Mouse (Mus musculus) left cerebral cortex, adult 18-20 months (tissue): ENCODE results near the gene Aplp2. TPM values are rescaled to one million over a fixed set of nuclear protein-coding genes. Genes with fewer than 3 reads are reported as not detected.
A peak's percentile ranks its signal among the peaks of the same experiment; 100 is the strongest.

Experiments used
- DNase-seq, 2 experiments: peaks; one replicate each; pipeline ENCODE4 v3.0.0; 2021 to 2022; ENCODE audit warnings: low spot score in 2 of 2, mixed read lengths in 1 of 2
- long read RNA-seq, 2 experiments: library from polyadenylated mRNA; stranded (forward); transcript quantifications; one replicate each; pipeline ENCODE4 v2.0.0; 2021
- total RNA-seq, 2 experiments: library from RNA; stranded (reverse); gene quantifications; 2 replicates each; pipeline ENCODE4 v1.2.3; 2021

The Aplp2 gene
- total RNA-seq: 100 to 1,000 TPM; 590 to 591 TPM
- long read RNA-seq, experiment 1, transcript Aplp2-202 (17 exons, 3,504 nt): major isoform, 52 of 586 reads
- long read RNA-seq, experiment 1, transcript Aplp2-201 (17 exons, 3,634 nt): major isoform, 52 of 586 reads
- long read RNA-seq, experiment 1, transcript Aplp2-209 (16 exons, 3,462 nt): minor isoform, 13 of 586 reads
- long read RNA-seq, experiment 1, transcript Aplp2-207 (4 exons, 1,877 nt): minor isoform, 10 of 586 reads
- long read RNA-seq, experiment 1, partial matches to known transcripts: 53 of 586 reads
- long read RNA-seq, experiment 1, other reads (novel, unspliced or antisense): 406 of 586 reads
- long read RNA-seq, experiment 2, transcript Aplp2-202 (17 exons, 3,504 nt): minor isoform, 28 of 400 reads
- long read RNA-seq, experiment 2, transcript Aplp2-201 (17 exons, 3,634 nt): major isoform, 31 of 400 reads
- long read RNA-seq, experiment 2, transcript Aplp2-207 (4 exons, 1,877 nt): minor isoform, 5 of 400 reads
- long read RNA-seq, experiment 2, transcript Aplp2-209 (16 exons, 3,462 nt): minor isoform, 21 of 400 reads
- long read RNA-seq, experiment 2, partial matches to known transcripts: 24 of 400 reads
- long read RNA-seq, experiment 2, other reads (novel, unspliced or antisense): 289 of 400 reads

DNA sequence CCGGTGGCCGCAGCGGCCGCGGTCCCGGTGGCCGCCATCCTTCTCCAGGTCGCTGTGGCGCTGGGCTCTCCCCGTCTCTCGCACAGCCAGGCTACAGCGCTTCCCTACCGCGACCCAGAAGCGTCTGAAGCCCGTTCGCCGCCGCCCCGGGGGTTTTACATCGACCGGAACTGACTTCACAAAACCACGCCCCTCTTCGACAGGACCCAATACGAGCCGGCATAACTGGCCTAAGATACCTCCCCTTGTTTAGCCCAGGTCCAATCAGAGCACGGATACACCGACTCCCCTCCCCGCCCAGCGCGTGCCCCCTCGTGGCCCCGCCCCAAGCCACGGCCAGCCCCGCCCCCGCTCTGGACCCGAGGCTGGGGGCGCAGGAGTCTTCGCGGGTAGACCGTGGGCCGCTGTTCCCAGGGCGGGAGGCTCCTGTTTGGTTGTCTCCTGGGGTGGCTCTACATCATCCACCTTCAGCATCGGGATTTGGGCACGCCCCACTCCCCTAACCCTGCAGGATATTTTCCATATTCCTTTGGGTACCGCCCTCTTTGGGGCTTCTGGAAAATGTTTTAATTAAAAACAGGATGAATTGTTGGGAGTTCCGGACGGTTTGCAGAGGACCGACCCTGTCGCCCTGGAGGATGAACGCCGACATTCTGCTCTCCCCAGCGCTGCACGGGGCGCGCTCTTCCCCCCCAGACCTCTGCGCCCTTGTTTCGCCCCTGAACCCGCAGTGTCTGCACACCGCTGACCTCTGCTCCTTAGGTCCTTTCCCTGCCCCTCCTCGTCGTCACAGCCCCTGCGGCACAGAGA is at the start of gene Aplp2:
TSS of gene Aplp2 (minus strand) at position 126 of the 810 bp plus-strand sequence.
- peak; percentile 98 for DNase-seq

DNA sequence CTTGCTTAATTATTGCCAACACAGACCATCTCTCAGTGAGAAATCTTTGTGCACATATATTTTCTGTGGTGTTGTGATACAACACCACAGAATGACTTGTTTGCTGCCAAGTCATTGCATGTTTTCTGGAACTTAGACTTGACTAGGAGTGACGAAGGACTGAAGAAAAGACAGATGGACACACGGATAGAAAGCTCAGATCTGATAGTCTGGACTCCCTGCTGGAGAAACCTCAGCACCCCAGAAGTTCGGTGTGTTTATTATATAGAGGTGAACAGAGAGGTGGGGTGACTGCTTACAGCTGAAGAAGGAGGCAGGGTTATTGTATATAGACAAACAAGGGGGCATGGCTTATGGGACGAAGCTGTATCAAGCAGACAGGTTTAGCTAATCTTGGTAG is 48.6 kb upstream of the Aplp2 start:
- no peak for DNase-seq

DNA sequence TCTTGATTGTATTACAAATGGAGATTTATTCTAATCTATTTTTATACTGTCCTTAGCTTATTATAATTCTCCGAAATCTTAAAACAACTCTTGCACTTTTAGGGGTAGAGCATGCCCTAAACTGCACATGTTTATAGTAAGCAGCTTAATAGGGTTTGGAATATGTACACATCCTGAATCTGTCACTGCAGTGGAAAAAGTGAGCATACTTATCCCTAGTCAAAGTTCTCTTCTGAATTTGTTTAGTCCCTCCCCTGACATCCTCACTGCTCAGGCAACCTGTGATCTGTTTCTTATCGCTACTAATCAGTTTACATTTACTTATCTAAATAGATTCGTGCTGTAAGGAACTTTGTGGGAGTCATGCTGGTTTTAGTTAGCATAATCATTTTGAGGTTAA is 46.6 kb upstream of the Aplp2 start:
- DNase-seq: no peak

DNA sequence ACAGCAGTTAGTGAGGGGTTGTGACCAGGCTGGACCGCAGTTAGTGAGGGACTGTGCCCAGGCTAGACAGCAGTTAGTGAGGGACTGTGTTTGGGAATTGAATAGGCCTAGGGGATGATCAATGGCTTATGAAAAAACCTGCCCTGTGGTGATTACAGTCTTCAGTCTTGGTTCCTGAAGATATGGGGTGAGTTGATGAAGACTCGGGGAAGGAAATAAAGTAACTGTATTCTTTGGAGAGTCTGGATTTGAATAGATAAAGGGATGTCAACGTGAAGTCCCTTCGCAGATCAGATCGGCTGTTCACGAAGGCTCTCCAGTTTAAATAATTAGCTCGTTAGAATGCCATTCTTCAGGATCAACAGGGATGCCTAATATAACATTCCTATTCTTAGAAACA is 44.3 kb upstream of the Aplp2 start:
- no peak for DNase-seq

DNA sequence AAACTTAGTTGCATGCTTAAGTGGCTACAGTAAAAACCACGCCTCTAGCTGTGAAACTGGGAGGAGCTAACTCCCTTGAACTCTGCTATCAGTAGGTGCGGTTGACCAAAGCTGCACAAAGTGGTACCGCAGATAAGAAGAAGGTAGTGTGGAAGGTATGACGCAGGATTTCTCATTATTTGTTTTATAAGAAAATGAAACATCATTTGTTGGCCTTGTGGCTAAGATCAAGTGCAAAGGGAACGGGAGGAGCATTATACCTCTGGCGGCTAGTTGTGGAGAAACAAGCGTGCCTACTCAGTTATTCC is 43.0 kb upstream of the Aplp2 start:
- DNase-seq: no peak

DNA sequence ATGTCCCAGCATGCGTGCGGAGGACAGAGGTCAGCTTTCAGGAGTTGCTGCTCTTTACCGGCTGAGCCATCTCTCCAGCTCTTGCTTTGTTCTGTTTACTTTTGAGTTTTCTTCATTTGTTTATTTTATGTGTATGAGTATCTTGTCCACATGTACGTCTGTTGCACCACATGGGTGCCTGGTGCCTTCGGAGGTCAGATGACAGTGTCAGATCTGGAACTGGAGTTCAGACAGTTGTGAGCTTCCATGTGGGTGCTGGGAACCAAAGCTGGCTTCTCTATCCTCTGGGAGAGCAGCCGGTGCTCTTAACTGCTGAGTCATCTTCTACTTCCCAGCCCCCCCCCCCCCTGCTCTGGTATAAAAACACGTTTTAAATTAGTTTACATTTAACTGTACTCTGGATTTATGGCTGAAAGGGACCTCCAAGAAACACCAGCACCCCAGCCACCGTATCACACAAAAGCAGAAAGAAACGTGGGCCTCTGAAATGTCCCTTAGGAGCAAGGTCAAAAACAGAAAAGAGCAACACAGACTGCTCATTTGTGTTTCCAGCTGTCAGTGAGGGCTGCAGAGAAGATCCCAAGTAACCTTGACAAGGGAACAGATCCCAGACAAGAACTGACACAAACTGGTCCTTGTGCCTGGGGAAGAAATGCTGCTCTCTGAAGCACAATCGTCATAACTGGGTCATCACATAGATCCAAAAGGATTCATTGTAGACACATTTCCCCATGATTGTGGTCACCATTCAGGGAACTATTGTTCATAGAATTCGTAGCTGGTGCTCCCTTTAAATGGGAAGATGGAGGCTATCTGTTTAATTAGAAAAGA is 42.5 kb upstream of the Aplp2 start:
- no peak for DNase-seq

DNA sequence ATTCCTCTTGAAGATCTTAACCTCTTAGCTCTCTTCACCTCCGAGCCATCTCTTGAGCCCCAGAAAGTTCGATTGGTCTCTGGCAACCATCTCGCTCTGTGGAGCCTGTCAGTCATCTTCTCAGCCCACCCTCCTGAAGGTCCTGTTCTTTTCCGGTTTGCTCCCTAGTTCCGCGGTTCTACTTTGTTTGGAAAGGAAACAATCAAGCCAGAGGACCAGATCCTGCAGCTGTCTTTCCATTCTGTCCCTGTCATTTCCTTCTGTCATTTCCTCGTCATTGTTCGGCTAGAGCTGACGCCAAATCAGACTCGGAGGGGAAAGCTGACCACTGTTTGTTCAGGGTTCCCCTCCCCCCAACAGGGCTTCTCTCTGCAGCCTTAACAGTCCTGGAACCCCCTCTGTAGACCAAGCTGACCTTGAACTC is 41.7 kb upstream of the Aplp2 start:
- no peak for DNase-seq

DNA sequence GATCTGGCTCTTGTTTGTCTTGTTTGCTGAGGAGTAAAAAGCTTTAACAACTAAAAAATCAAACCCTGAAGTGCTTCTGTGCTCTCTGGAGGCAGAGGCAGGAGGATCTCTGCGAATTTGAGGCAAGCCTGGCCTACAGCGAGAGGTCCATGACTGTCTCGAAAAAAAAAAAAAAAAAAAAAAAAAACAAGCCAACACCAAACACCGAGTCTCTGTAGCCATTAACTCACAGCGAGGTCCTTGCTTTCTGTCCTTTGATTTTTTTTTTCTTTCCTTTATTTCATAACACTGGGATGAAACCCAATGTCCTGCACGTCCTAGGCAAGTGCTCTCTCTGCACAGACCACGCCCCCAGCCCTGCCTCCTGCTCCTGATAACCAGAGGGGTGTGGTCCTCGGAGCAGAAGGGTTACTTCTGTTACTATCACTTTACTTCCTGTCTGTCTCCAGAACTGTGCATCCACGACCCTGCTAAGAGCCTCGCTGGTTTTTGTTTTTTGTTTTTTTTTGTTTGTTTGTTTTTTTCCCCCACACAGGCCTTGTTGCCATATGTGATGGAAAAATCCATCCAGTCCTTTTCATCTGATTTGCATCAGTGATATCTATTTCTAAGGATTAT is 40.7 kb upstream of the Aplp2 start:
- no peak for DNase-seq

DNA sequence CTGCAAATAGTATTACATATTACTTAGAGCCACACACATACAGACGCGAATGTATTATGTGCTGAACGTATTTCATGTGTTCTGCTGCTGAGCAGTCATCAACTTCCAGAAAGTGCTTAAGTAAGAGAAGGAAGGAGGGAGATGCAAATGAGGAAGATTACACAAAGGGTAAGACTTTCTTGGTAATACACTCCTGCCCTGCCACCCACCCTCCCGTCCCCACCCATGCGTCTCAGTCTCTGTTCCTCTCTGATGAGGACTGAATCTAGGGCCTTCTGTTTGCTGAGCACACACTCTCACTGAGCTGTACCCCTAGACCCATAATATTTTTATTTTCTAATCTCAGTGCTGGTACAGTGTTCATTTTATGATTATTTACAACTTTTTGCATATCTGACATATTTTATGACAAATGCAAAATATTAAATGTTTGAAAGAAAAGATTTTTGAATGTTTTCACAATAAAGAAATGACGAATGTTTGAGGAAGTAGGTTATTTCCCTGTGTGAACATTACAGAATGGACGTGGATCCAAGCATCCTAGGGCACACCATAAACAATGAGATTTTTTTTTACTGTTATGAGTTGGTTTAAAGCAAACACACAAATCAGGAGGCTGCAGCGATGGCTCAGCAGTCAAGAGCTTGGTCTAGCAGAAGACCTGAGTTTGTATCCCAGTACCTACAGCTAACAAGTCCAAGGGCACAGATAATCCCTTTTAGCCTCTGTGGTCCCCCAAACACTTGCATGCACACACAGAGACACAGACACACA is 36.0 kb upstream of the Aplp2 start:
- DNase-seq: no peak

DNA sequence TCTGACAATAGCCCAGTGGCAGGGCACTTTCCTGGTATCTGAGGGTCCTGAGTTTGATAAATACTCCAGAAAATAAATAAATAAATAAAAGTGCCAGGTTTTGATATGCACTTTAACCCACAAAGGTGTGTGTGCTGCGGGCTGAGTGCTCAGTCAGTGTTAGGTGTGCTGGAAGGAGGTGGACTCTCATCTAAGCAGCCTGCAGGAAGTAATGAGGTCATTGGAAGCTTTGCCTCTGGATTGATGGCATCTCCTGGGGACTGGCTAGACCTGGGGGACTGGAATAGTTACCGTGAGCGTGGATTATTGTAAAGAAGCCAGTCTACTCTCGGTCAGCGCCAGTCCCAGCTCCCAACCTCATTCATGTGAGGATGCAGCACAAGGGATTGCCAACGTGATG is 34.8 kb upstream of the Aplp2 start:
- no peak for DNase-seq

DNA sequence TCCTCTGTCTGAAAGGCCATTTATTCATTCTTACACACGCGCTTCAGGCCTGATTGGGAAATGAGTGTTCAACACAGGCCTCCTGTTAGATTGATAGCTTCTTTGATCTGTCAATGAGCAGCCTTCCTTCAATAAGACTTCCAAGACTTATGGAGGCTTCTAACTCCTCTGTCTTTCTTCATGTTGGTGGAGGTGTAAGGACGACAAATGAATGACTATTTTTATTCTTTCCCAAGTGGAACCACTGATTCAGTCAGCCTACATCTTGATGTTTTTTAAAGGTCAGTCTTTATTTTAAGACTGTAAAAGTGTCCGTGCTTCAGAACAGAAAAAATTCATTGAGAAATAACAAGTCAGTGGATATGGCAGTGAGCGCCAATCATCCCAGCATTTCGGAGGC is 33.4 kb upstream of the Aplp2 start:
- no peak for DNase-seq

DNA sequence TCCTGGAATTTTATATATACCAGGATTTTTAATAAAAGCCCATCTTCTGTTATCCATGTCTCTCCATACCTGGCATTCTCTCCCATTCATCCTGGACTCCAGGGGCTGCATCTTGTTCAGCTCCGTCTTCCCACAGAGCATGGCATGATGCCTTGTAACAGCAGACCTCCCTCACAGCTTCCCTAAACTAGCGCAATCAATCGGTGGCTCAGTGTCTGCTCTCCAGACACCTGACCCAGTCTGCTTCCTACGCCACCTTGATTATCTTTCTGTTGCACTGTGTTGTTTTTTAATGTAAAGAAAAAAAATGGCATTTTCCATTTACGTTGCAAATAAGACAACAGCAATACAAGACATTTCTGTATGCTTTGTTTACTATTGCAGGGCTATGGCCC is 32.3 kb upstream of the Aplp2 start:
- DNase-seq: no peak

DNA sequence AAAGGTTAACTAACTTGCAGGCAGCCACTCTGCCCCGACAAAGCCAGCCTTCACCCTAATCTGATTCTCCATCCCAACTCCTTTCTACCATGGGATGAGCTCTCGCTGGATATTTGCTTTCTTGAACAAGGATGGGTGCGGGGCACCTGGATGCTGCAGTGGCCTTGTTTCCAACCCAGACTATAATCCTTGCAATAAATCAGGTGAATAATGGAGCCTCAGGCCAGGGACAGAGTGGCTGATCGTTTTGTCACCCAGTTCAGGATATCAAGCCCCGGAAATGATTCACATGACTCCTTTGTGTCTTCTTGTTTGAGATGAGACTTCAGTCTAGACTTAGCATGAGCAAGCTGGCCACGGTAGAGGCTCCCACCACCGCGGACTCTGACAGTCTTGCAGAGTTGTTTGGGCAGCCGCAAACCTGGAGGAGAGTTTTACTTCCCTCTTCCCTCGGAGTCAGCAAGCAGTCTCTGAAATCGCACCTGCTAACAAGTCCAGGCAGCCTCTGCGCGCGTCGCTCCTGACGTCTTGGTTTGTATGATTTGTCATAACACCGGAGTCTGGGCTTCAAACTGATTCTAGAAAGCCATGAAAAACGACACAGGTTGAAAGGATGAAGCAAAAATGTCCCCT is 31.8 kb upstream of the Aplp2 start:
- DNase-seq: no peak

DNA sequence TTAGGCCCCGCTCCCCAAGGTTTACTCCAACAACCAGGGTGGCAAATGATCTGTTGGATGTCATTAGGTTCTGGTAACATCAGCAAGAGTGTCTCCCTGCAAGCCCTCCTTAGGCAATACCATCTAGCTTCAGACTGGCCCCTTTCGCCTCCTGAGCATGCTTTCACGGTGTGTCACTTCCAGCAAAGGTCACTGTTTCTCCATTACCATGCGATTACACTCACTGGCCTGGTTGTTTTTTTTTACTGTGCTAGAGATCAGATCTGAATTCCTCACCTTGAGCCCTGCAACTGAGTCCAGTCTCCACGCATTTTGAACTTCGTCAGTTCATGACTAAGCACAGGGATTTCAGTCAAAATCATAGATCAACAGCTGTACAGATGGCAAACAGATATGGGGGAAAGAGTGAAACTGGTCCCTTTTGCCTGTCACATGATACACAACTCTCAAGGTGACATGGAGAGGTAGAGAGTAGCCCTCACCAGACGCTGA is 29.6 kb upstream of the Aplp2 start:
- DNase-seq: no peak

DNA sequence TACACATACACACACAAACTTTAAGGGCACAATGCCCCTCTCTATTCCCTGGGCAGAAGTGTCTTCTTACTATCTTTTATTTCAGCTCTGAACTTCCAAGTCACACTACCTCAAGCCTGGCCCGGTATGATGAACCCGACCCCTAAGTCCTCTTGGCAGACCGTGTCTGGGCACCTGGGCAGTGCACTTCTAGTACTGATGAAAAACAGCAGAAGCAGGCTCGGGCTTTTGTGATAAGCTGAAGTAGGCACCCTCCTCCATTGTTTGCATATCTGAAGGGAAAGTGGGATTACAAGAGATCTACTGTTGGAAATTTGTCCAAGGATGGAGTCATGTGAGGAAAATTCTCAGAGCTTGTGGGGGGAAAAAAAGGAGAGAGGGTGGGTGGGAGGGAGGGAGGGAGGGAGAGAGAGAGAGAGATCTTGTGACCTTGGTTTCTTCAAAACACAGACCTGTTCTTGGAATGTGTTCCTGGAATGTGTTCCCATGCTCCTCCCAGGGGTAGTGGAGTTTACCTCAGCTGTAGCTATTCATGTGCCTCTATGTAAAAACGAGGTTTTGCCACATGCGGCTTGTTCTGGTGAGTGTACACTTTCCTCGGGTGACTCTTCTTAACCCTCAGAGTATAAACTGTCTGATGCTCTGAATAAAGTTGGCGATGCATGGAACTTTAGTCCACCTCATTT is 29.1 kb upstream of the Aplp2 start:
- DNase-seq: no peak

DNA sequence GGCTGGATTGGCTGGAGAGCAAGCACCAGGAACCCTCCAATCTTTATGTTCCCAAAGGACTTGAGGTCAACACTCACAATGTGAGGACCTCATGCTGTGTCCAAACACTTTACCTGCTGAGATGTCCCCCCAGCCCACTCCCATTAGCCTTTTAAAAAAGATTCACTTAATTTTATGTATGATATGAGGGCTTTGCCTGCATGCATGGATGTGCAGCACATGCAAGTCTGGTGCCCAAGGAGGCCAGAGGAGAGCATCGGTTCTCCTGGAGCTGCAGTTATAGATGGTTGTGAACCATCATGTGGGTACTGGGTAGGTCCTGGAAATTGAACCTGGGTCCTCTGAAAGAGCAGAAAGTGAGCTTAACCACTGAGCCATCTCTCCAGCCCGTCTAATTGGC is 27.9 kb upstream of the Aplp2 start:
- DNase-seq: no peak

DNA sequence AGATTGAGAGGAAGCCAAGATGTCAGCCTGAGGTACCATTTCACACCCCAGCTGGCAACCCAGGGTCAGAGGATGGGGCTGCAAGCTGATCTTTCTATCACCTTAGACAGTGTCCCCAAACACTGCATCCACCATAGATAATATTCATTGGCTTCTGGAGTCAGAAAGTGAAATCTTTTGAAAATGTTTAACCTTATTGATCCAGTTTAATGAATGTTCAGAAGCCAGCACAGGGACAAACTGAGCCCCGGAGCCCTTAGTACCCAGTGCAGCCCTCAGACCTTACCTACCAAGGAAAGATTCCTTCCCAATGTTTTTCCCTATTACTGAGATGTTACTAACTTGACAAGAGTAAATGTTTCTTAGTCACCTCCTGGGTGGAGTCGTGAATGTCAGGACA is 26.9 kb upstream of the Aplp2 start:
- no peak for DNase-seq

DNA sequence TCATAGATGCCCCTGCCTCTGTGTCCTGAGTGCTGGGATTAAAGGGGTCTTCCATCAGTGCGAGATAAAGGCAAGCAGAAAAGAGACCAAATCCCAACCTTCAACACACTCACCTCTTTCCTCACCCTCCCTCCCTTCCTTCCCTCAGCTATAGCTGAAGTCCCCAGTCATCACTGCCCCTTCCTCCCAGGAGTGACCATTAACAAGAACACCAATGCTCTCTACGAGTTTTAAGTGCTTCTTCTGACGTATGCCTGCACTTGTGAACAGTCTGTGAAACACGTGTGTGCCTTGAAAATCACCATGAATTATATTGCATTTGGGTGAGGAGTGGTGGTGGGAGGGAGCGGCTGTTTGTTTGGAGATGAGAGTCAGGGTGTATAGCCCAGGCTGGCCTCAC is 24.5 kb upstream of the Aplp2 start:
- no peak for DNase-seq

DNA sequence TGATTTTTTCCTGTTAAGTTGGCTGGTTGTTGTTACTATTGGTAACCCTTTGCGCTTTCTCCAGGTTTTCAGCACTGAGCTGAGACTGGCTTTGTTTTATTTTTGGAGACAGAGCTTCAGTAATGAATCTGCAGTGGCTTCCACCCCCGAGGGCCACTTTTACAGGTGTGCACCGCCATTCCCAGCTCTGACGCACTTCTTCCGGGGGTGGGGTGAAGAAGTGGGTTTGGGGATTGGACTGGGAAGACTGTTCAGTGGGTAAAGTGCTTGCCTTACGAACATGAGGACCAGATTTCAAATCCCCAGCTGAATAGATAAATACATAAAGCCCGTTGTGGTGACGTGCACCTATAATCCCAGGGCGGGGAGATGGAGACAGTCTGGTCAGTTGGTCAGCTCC is 23.9 kb upstream of the Aplp2 start:
- DNase-seq: no peak
